Mouse (Mus musculus) gastrocnemius, postnatal 25 days (tissue): ENCODE measurements around the gene Fgf4. TPM values are rescaled to one million over a fixed set of nuclear protein-coding genes. Genes with fewer than 3 reads are reported as not detected.

ENCODE experiments used
- DNase-seq: peaks from one replicate; pipeline ENCODE4 v3.0.0; 2022
- total RNA-seq, 2 experiments: library from RNA; stranded (reverse); gene quantifications; 1 replicate in 1 of 2; 2 replicates in 1 of 2; pipeline ENCODE4 v1.2.3; 2021

Fgf4 gene
- total RNA-seq, 2 experiments from 2014 or later = 0.27 TPM; not detected in 1

DNA sequence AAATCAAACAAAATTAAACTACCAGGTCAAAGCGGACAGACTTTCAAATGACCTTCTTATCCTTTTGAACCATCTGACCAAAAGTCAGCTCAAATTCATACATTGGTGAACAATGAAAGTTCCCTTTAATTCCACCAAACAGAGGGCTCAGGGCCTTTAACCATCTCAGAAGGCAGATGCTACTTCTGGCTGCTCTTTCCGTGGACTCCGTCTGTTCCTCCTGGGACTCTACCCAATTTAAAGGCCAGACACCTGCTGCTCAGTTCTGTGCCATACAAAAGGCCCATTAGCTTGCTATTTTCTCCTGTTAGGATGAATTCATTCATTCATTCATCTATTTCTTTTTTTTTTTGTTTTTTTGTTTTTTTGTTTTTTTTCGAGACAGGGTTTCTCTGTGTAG is 65.7 kb downstream of the Fgf4 start:
- no peak for DNase-seq

DNA sequence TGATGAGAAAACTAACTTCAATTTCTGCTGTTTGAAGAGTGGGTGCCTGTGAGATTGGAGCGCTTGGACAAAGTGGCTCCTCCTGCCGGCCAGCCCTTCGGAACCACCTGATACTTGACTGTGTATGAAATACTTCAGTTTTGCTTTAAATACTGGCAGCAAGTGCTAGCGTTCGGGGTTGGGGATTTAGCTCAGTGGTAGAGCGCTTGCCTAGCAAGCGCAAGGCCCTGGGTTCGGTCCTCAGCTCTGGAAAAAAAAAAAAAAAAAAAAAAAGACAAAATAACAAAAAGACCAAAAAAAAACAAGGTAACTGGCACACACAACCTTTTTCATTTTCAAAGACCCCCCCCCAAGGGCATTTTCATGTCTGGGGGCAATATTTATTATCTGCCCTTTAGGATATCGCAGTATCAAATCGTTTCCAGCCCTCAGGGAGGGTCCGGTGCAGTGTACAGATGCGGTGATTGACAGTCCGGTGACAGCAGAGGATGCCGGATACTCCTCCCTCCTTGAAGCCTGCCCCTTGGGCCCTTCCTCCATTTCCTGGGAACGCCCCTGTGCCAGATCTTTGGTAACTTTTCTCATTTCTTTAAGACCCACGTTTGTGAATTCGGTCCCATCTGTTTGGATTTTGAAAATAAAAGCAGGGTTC is 67.3 kb downstream of the Fgf4 start:
- no peak for DNase-seq

Other genes with a start within 250 kb of the Fgf4 start
- 1 to 10 TPM; 2.1 to 3.5 TPM for gene Ano1, start 95.4 kb upstream of the Fgf4 start, total RNA-seq
- not detected for gene Fgf3, start 9.3 kb upstream of the Fgf4 start, total RNA-seq
- not detected for gene Fgf15, start 49.2 kb downstream of the Fgf4 start, total RNA-seq
- gene LTO1, start 67.7 kb downstream of the Fgf4 start, total RNA-seq = 1 to 10 TPM; 7.0 to 8.4 TPM
- 10 to 100 TPM; 11.4 to 14.1 TPM for gene Ccnd1, start 92.6 kb downstream of the Fgf4 start, total RNA-seq